Mouse (Mus musculus) forebrain, embryonic 14.5 days (tissue): ENCODE measurements around the gene Strap. TPM values are rescaled to one million over a fixed set of nuclear protein-coding genes. Genes with fewer than 3 reads are reported as not detected.
A peak's percentile ranks its signal among the peaks of the same experiment; 100 is the strongest.
"Not testable (repeated sequence)": the region's sequence is repeated elsewhere in the genome, so short reads cannot be mapped to it uniquely, and the experiment has no call there.

Experiments used
- ATAC-seq: fragments of 200-750 bp; cut with Nextera tagmentation; 2 replicates; pipeline ENCODE4 v1.8.0; 2017; ENCODE audit warnings: mild to moderate bottlenecking, moderate library complexity
- DNase-seq: peaks from one replicate; pipeline ENCODE4 v3.0.0-alpha.2; 2015; ENCODE audit warnings: low spot score
- H3K27ac ChIP-seq: fragments of 300-500 bp; sonication (generic); 2 replicates; pipeline ENCODE4 v1.5.1; 2014; ENCODE audit warnings: low read depth, mild to moderate bottlenecking, control low read depth, low read length, moderate library complexity
- H3K27me3 ChIP-seq: fragments of 300-500 bp; sonication (generic); replicated peaks from 2 replicates; pipeline ENCODE4 v1.6.1; 2014; ENCODE audit warnings: low read length, control low read depth, mixed read lengths; ENCODE audit not compliant: control insufficient read depth, insufficient read depth
- H3K36me3 ChIP-seq: fragments of 300-500 bp; sonication (generic); 2 replicates; pipeline ENCODE4 v1.6.1; 2014; ENCODE audit warnings: low read length, control low read depth; ENCODE audit not compliant: control insufficient read depth, insufficient read depth
- H3K4me1 ChIP-seq: fragments of 300-500 bp; sonication (generic); 2 replicates; pipeline ENCODE4 v1.6.1; 2014; ENCODE audit warnings: antibody characterized with exemption, low read length, control low read depth; ENCODE audit not compliant: control insufficient read depth, insufficient read depth
- H3K4me2 ChIP-seq: fragments of 300-500 bp; sonication (generic); 2 replicates; pipeline ENCODE4 v1.6.1; 2014; ENCODE audit warnings: mild to moderate bottlenecking, control low read depth, low read length
- H3K4me3 ChIP-seq: fragments of 300-500 bp; sonication (generic); 2 replicates; pipeline ENCODE4 v1.5.1; 2014; ENCODE audit warnings: low read depth, low read length, control low read depth
- H3K9ac ChIP-seq: fragments of 300-500 bp; sonication (generic); 2 replicates; pipeline ENCODE4 v1.6.1; 2014; ENCODE audit warnings: mild to moderate bottlenecking, low read length, control low read depth, moderate library complexity
- H3K9me3 ChIP-seq: fragments of 300-500 bp; sonication (generic); replicated peaks from 2 replicates; pipeline ENCODE4 v1.6.1; 2016; ENCODE audit warnings: low read length, control low read depth, mixed read lengths; ENCODE audit not compliant: control insufficient read depth
- WGBS: fragments of 180-500 bp; shearing (Covaris S2); extraction: QIAGEN DNeasy Blood & Tissue Kit; methylation state at CpG from one replicate; pipeline ENCODE4 v1.1.7; 2014; 5-methylcytosine and 5-hydroxymethylcytosine counted together
- polyA plus RNA-seq: library from polyadenylated mRNA; unstranded; fragments of >200 nt; fragmentation: Nextera tagmentation; extraction: Ambion mirVana; gene quantifications from 2 replicates; pipeline ENCODE4 v1.2.1, GENCODE M21; 2014

Gene Strap
- polyA plus RNA-seq, 1 experiment from 2014 or later, result 209 TPM

DNA sequence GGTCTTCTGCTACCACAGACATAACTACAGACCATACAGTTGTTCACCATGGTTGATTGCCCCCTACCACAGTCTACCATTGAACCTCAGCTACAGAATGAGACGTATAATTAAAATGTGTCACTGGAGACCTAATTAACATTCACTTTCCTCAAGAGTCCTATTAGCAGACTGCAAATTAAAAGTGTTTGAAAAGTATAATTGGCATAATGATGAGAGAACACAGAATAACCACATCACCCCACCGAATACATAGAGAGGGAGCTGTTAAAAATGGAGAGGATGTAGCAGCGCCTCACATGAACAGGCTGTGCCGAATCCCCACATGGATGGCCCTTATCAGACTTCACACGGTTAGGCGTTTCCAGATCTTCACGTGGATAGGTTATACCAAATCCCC lies 35.4 kb upstream of the Strap start:
- WGBS, result 22% methylated on average over 7 of the region's 7 CpGs
- H3K36me3 ChIP-seq, result no peaks in the 10 kb centered on the region
- H3K9ac ChIP-seq, result no peak overlapping the region
- no peak overlapping the region for H3K27ac ChIP-seq
- DNase-seq (peak; percentile 71), ATAC-seq (peak; percentile 87)
- H3K27me3 ChIP-seq, result no peaks in the 10 kb centered on the region
- H3K4me2 ChIP-seq, result no peak overlapping the region
- no peak overlapping the region for H3K4me3 ChIP-seq
- no peaks in the 10 kb centered on the region for H3K9me3 ChIP-seq
- H3K4me1 ChIP-seq, result 0 out of 2 replicates have a peak, but pooled peaks cover 6% of the 10 kb centered on the region

DNA sequence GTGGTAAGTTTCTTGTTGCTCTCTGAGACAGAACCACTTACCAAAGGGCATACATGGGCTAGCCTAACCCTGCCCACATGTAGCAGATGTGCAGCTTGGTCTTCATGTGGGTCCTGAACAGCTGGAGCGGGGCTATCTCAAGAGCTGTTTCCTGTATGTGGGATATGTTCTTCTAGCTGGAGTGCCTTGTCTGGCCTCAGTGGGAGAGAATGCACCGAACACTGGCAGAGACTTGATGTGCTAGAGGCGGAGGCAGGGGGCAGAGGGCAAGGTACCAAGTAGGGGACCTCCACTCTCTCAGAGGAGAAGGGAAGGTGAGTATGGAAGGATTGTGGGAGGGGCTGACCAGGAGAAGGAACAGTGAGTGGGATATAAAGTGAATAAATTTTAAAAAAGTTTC lies 32.7 kb upstream of the Strap start:
- Histone ChIP-seq H3K9ac (no peak overlapping the region), H3K4me3 (no peak overlapping the region), H3K4me2 (no peak overlapping the region), H3K4me1 (0 out of 2 replicates have a peak, but pooled peaks cover 6% of the 10 kb centered on the region), H3K27me3 (no peaks in the 10 kb centered on the region), H3K27ac (no peak overlapping the region), H3K9me3 (no peaks in the 10 kb centered on the region), H3K36me3 (no peaks in the 10 kb centered on the region)
- WGBS, result 94% methylated on average over 3 of the region's 3 CpGs
- ATAC-seq, result no peak
- DNase-seq, result no peak

DNA sequence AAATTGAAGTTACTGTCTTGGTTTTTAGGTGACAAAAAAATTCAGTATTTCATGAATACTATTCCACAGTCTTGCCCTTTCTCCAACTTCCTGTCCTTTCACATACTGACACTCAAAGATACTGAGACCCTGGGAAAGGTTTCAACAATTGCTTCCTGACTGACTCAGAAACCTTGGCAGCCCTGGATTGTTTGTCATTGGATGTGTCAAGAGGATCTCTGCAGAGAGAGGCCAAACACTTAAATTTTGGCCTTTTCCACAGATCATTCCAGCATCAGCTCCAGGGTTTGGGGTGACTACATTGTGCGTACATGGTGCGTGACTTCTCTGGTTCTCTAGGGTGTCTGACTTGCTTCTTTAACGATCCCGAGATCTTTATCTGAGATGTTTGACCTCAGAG lies 32.0 kb upstream of the Strap start:
- Histone ChIP-seq H3K36me3 (no peaks in the 10 kb centered on the region), H3K4me2 (no peak overlapping the region), H3K9me3 (no peaks in the 10 kb centered on the region), H3K9ac (no peak overlapping the region), H3K4me1 (0 out of 2 replicates have a peak, but pooled peaks cover 6% of the 10 kb centered on the region), H3K27ac (no peak overlapping the region), H3K27me3 (no peaks in the 10 kb centered on the region), H3K4me3 (no peak overlapping the region)
- DNase-seq (no peak), ATAC-seq (no peak)
- WGBS, result 97% methylated on average over 4 of the region's 4 CpGs

DNA sequence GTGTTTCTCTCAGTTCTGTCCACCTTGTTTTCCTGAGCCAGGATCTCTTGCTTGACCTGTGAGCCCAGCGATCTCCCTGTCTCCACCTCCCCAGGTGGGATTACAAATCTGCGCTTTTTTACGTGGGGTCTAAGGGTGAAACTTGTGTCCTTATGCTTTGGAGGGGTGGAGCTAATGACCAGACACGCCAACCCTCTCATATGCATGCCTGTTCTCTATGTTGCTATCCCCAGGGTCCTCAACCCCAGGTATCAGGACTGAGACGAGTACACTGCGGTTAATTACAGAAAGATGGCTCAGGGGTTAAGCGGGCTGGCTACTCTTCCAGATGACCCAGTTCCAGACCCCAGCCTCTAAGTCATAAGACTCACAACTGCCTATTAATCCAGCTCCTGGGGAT lies 31.4 kb upstream of the Strap start:
- 88% methylated on average over 7 of the region's 7 CpGs for WGBS
- no peaks in the 10 kb centered on the region for H3K36me3 ChIP-seq
- 0 out of 2 replicates have a peak, but pooled peaks cover 6% of the 10 kb centered on the region for H3K4me1 ChIP-seq
- H3K4me3 ChIP-seq, result no peak overlapping the region
- H3K9ac ChIP-seq, result no peak overlapping the region
- no peak for ATAC-seq
- no peak for DNase-seq
- H3K9me3 ChIP-seq, result no peaks in the 10 kb centered on the region
- H3K4me2 ChIP-seq, result no peak overlapping the region
- no peaks in the 10 kb centered on the region for H3K27me3 ChIP-seq
- H3K27ac ChIP-seq, result no peak overlapping the region

DNA sequence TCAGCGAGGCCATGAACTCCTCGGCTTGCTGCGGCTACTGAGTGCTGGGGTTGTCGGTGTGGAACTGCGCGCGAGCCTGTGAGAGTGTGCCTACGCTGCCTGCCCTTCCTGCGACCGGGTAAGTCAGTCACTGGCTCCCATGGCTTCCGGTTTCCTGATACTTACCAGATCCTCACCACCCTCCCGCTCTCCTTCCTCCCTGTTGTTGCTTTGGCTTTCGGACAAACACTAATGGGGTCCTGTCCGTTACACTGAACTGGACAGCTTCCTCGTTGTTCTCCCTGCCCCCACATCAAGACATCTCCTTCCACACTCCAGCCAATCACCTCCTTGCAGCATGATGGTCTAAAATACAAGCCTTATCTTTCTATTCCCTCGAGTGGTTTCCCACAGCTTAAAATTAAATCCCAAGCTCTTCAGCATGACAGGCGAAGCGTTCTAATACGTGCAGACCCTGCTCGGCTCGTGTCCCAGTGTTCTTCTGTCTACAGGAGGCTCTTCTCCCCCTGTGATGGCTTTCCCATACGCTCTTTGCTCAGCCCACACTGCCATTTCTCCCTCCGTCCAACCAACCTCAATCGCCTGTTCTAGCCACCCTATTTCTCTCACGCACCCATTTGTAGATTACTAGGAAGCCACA lies 30.5 kb upstream of the Strap start:
- no peaks in the 10 kb centered on the region for H3K27me3 ChIP-seq
- no peak overlapping the region for H3K9ac ChIP-seq
- 87% methylated on average over 25 of the region's 25 CpGs for WGBS
- H3K4me2 ChIP-seq, result no peak overlapping the region
- H3K36me3 ChIP-seq, result no peaks in the 10 kb centered on the region
- no peak for ATAC-seq
- no peak overlapping the region for H3K27ac ChIP-seq
- 0 out of 2 replicates have a peak, but pooled peaks cover 3% of the 10 kb centered on the region for H3K4me1 ChIP-seq
- H3K9me3 ChIP-seq, result no peaks in the 10 kb centered on the region
- no peak for DNase-seq
- no peak overlapping the region for H3K4me3 ChIP-seq

DNA sequence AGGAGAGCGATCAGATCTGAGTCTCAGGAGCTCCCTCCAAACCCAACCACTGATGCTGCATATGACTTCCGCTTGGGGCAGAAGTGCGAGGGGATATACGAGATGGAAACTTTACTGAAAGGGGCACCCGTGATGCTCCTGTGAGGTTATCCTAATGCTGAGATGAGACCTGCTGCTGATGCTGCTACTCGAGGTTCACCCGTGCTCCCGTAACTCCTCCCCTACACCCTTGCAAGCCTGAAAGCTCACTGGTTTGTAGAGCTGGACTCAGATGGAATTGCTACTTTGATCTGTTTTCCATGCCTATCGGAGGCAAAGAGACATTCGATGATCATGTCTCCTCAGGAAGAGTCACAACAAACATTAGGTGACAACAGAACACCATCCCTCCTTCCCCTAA lies 28.7 kb upstream of the Strap start:
- Histone ChIP-seq H3K4me3 (no peak overlapping the region), H3K9me3 (no peaks in the 10 kb centered on the region), H3K4me1 (no peaks in the 10 kb centered on the region), H3K27ac (no peak overlapping the region), H3K9ac (no peak overlapping the region), H3K27me3 (no peaks in the 10 kb centered on the region), H3K36me3 (no peaks in the 10 kb centered on the region), H3K4me2 (no peak overlapping the region)
- no peak for ATAC-seq
- WGBS, result 96% methylated on average over 10 of the region's 10 CpGs
- no peak for DNase-seq

DNA sequence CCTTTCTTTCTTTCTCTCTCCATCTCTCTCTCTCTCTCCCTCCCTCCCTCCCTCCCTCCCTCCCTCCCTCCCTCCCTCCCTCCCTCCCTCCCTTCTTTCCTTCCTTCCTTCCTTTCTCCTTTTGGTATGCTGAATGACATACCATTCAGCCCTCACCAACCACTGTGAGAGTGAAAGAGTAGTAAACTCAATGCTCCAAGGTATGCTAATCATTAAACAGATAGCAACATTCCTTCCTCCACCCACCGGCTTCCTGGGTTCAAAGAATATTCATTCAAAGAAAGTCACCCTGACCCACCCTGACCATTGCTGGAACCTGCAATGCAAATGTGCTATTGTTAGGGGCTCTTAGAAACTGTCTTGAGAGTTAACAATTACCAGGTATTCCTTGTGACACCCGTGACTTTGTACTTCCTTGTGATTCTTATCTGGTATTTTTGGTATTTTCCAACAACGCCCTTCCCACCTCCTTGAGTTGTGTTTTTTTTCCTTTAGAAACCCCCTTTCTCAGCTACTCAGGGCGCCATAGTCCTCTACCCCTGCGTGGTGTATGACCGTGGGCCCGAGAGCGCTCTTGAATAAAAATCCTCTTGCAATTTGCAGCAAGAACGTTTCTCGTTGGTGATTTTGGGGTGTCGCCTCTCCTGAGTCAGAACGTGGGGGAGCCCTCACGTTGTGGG lies 26.0 kb upstream of the Strap start:
- not testable (repeated sequence) for H3K27ac ChIP-seq, DNase-seq, ATAC-seq, H3K36me3 ChIP-seq, H3K9me3 ChIP-seq, H3K4me3 ChIP-seq, H3K4me2 ChIP-seq, H3K27me3 ChIP-seq, H3K9ac ChIP-seq, H3K4me1 ChIP-seq
- WGBS, result 90% methylated on average over 13 of the region's 13 CpGs

DNA sequence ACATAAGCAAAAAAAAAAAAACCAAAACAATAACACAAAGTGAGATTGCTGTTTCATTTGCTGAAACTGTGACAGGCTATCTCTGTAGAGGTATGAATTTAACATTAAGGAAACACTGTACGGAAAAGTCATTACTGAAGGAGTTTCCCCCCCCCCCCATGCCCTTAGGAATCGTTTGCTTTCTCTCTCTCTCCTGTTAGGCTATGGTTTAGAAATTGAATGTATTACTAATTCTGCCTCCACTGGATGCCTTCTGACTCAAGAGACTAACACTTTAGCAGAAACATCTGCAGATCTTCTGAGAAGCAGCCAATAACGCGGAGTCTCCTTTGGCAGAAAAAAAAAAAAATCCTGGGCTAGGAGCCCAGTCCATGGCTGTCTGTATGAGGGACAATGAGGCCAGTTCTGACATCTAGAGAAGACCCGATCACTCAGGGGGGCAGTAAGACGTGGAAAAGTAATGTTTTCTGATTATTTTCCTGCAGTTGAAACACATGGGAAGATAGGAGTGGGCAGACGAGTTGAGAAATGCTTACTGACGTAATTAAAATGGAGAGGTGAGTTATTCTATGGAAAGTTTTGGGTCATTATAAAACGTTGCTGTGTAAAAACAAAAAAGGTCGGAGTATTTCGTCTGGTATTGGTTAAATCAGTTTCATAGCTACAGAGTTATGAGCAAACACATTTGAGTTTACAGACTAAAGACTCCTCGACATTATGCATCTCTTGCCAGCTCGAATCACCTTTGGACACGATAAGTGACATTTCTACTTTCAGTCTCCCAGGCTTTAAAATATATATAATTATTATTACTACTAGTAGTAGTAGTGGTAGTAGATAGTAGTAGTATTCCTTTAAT lies 24.5 kb upstream of the Strap start:
- H3K27ac ChIP-seq, result no peak overlapping the region
- peak; percentile 5 for DNase-seq
- no peak overlapping the region for H3K4me2 ChIP-seq
- H3K4me1 ChIP-seq, result no peaks in the 10 kb centered on the region; the same call in 1 of the 2 replicates
- H3K9ac ChIP-seq, result no peak overlapping the region
- H3K36me3 ChIP-seq, result no peaks in the 10 kb centered on the region
- H3K9me3 ChIP-seq, result no peaks in the 10 kb centered on the region
- H3K27me3 ChIP-seq, result no peaks in the 10 kb centered on the region
- 83% methylated on average over 14 of the region's 14 CpGs for WGBS
- H3K4me3 ChIP-seq, result no peak overlapping the region
- ATAC-seq, result no peak
